Mouse (Mus musculus): ENCODE data around the gene Rab5c. TPM values are rescaled to one million over a fixed set of nuclear protein-coding genes. Genes with fewer than 3 reads are reported as not detected.
A peak's percentile ranks its signal among the peaks of the same experiment; 100 is the strongest.

Gene Rab5c
- polyA plus RNA-seq, 1 experiment: not detected

- TF ChIP-seq POLR2A (IDR thresholded peaks at IDR 0.05; ENCODE audit: insufficient read depth, low read depth, low read length) (no peak), CTCF (IDR thresholded peaks at IDR 0.05; ENCODE audit: insufficient read depth, low read depth, low read length) (no peak)
Measured at GRCm38 (mm10) chr11:100770646-100771408, 32.8 kb upstream of the Rab5c start, which contains the start of gene Ghdc. Gene Ghdc, minus strand, starts transcription at chr11:100770957.

GRCm38 (mm10) chr11:100769980-100770379, 32.0 kb upstream of the Rab5c start:
- TF ChIP-seq CTCF (IDR thresholded peaks at IDR 0.05; ENCODE audit: insufficient read depth, low read depth, low read length) (no peak), POLR2A (IDR thresholded peaks at IDR 0.05; ENCODE audit: insufficient read depth, low read depth, low read length) (no peak)
- H3K27ac ChIP-seq (ENCODE audit: insufficient read depth, low read depth, low read length): no peak overlapping the region
- WGBS: 30% methylated on average over 6 of the region's 6 CpGs
- peak overlapping the region; percentile 49 for H3K4me3 ChIP-seq (ENCODE audit: insufficient read depth, low read depth, low read length)
- peaks cover 10% of the 10 kb centered on the region for H3K4me1 ChIP-seq (ENCODE audit: control insufficient read depth, insufficient read depth, low read length)

More at GRCm38 (mm10) chr11:100770646-100771408, 32.8 kb upstream of the Rab5c start, which contains the start of gene Ghdc:
- Histone ChIP-seq H3K4me3 (ENCODE audit: insufficient read depth, low read depth, low read length) (peak within 1 kb of the TSS; percentile 49), H3K4me1 (ENCODE audit: control insufficient read depth, insufficient read depth, low read length) (peaks cover 10% of the 10 kb centered on the region), H3K27ac (ENCODE audit: insufficient read depth, low read depth, low read length) (no peak within 1 kb of the TSS)
- WGBS: 21% methylated on average over 17 of the region's 17 CpGs

GRCm38 (mm10) chr11:100767871-100768270, 29.9 kb upstream of the Rab5c start:
- 95% methylated on average over 5 of the region's 5 CpGs for WGBS
- H3K4me1 ChIP-seq (ENCODE audit: control insufficient read depth, insufficient read depth, low read length): peaks cover 10% of the 10 kb centered on the region
- no peak overlapping the region for H3K4me3 ChIP-seq (ENCODE audit: insufficient read depth, low read depth, low read length)
- no peak overlapping the region for H3K27ac ChIP-seq (ENCODE audit: insufficient read depth, low read depth, low read length)
- no peak for TF ChIP-seq POLR2A (IDR thresholded peaks at IDR 0.05; ENCODE audit: insufficient read depth, low read depth, low read length)
- TF ChIP-seq CTCF (IDR thresholded peaks at IDR 0.05; ENCODE audit: insufficient read depth, low read depth, low read length): no peak

DNA sequence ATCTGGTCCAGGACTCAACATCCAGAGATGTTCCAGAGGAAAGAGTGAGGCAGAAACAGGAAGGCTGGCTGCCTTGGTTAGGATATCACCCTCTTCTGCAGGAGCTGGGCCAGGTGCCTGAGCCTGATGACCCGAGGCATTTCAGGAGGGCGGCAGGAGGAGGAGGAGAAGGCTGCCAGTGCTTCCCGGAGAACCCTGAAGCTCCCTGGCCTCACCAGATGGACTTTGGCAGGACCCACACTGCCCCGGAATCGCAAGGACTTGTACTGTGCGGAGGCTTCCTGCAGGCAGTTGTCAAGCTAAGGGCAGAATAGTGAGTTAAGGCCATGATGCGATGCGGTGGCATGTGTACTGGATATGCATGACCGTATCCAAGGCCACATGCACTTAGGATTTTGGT, 28.7 kb upstream of the Rab5c start:
- Histone ChIP-seq H3K4me1 (ENCODE audit: control insufficient read depth, insufficient read depth, low read length) (peaks cover 13% of the 10 kb centered on the region), H3K4me3 (ENCODE audit: insufficient read depth, low read depth, low read length) (no peak overlapping the region), H3K27ac (ENCODE audit: insufficient read depth, low read depth, low read length) (no peak overlapping the region)
- 88% methylated on average over 9 of the region's 9 CpGs for WGBS
- no peak for TF ChIP-seq POLR2A (IDR thresholded peaks at IDR 0.05; ENCODE audit: insufficient read depth, low read depth, low read length)
- no peak for TF ChIP-seq CTCF (IDR thresholded peaks at IDR 0.05; ENCODE audit: insufficient read depth, low read depth, low read length)

GRCm38 (mm10) chr11:100762831-100763230, 24.8 kb upstream of the Rab5c start, which contains the start of gene Hcrt:
Gene Hcrt, minus strand, starts transcription at chr11:100762931.
- no peak for TF ChIP-seq POLR2A (IDR thresholded peaks at IDR 0.05; ENCODE audit: insufficient read depth, low read depth, low read length)
- no peak for TF ChIP-seq CTCF (IDR thresholded peaks at IDR 0.05; ENCODE audit: insufficient read depth, low read depth, low read length)
- WGBS: 93% methylated on average over 7 of the region's 7 CpGs
- peak within 1 kb of the TSS; percentile 51 for H3K4me3 ChIP-seq (ENCODE audit: insufficient read depth, low read depth, low read length)

GRCm38 (mm10) chr11:100761547-100762045, 23.6 kb upstream of the Rab5c start:
- Histone ChIP-seq H3K4me3 (ENCODE audit: insufficient read depth, low read depth, low read length) (peak overlapping the region; percentile 51), H3K4me1 (ENCODE audit: control insufficient read depth, insufficient read depth, low read length) (peaks cover 22% of the 10 kb centered on the region), H3K27ac (ENCODE audit: insufficient read depth, low read depth, low read length) (peak overlapping the region; percentile 38; the same call in 1 of the 2 replicates)
- TF ChIP-seq POLR2A (IDR thresholded peaks at IDR 0.05; ENCODE audit: insufficient read depth, low read depth, low read length) (0 out of 2 replicates have a peak, but pooled peaks have one; percentile 34), CTCF (IDR thresholded peaks at IDR 0.05; ENCODE audit: insufficient read depth, low read depth, low read length) (peak; percentile 78)
- WGBS: 1% methylated on average over 27 of the region's 27 CpGs

More at GRCm38 (mm10) chr11:100762831-100763230, 24.8 kb upstream of the Rab5c start, which contains the start of gene Hcrt:
- H3K27ac ChIP-seq (ENCODE audit: insufficient read depth, low read depth, low read length): peak within 1 kb of the TSS; percentile 38; the same call in 1 of the 2 replicates
- H3K4me1 ChIP-seq (ENCODE audit: control insufficient read depth, insufficient read depth, low read length): peaks cover 22% of the 10 kb centered on the region

DNA sequence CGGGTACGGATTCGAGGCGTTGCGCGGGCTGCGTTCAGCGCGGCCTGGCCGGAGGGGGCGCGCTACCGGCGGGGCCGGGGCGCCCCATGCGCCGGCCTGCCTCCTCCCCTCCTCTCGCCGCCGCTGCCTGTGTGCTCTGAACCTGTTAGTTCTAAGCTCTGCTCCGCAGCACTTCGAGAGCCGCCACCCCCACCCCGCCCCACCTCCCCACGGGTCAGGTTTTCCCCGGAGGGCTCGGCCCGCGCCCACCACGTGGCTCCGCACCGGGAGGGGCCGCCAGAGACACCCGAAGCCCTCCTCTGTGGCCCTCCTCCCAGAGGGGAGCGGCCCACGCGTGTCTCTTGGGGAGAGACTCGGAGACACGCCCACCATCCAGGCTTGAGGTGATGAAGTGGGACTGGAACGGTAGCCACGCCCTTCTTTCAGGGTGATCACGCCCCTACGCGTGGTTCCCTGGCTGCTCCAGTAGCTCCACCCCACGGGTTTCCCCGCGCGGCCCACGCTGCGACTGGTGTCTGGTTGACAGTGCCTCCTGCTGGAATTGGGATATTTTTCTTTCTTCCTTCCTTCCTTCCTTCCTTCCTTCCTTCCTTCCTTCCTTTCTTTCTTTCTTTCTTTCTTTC, 21.7 kb upstream of the Rab5c start, which contains the start of gene Kcnh4:
TSS of gene Kcnh4 (minus strand) at position 332 of the 623 bp plus-strand sequence.
- no peak for TF ChIP-seq POLR2A (IDR thresholded peaks at IDR 0.05; ENCODE audit: insufficient read depth, low read depth, low read length)
- TF ChIP-seq CTCF (IDR thresholded peaks at IDR 0.05; ENCODE audit: insufficient read depth, low read depth, low read length): no peak
- peak within 1 kb of the TSS; percentile 65 for H3K4me3 ChIP-seq (ENCODE audit: insufficient read depth, low read depth, low read length)
- WGBS: under 1% methylated on average over 51 of the region's 51 CpGs
- peaks cover 25% of the 10 kb centered on the region for H3K4me1 ChIP-seq (ENCODE audit: control insufficient read depth, insufficient read depth, low read length)
- peak within 1 kb of the TSS; percentile 63; the same call in 1 of the 2 replicates for H3K27ac ChIP-seq (ENCODE audit: insufficient read depth, low read depth, low read length)

DNA sequence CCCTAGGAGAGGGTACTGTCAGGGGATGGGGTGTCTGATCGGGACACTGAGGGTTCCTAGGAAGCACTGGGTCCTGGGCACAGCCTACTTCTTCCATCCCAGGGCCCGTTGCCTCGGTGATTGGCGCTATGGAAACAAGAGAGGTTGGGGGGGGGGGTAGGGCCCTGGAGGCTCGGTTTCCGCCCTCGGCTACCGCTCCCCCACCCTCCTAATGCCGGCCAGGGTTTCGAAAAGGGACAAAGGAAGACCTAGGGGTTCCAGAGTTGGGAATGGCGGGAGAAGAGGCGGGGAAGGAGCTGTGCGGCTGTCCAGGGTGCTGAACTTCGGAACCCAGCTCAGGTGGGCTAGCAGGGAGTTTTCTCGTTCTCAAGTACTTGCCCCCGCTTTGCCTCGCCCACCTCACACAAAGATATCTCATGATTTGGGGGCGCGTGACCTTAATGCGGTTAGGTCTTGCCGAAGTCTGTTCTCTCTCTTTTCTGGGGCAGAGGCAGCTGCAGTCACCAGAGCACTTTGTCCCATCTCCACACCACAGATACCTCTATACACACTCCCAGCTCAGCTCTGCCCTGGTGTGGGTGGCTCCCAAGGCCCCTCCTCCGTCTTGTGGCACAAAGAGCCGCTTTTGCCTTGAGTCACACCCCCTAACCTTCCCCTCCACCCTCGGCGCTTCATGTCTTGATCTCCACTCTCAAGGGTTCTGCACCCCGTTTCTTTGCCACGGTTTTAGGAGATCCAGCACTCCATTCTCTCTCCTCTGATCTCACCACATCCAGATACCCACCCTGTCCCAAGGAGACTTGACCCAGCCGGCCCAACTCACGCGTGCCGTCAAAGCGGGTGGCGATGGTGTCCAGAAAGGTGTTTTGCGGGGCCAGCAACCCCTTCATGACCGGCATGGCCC, 20.9 kb upstream of the Rab5c start:
- WGBS: 4% methylated on average over 35 of the region's 35 CpGs
- TF ChIP-seq CTCF (IDR thresholded peaks at IDR 0.05; ENCODE audit: insufficient read depth, low read depth, low read length): no peak
- no peak for TF ChIP-seq POLR2A (IDR thresholded peaks at IDR 0.05; ENCODE audit: insufficient read depth, low read depth, low read length)
- H3K27ac ChIP-seq (ENCODE audit: insufficient read depth, low read depth, low read length): peak overlapping the region; percentile 63; the same call in 1 of the 2 replicates
- H3K4me1 ChIP-seq (ENCODE audit: control insufficient read depth, insufficient read depth, low read length): peaks cover 31% of the 10 kb centered on the region
- peak overlapping the region; percentile 65 for H3K4me3 ChIP-seq (ENCODE audit: insufficient read depth, low read depth, low read length)
